Mouse (Mus musculus) midbrain, embryonic 12.5 days (tissue): Measurements from ENCODE around the gene Gstt2. TPM values are rescaled to one million over a fixed set of nuclear protein-coding genes. Genes with fewer than 3 reads are reported as not detected.
"Not testable (repeated sequence)": the region's sequence is repeated elsewhere in the genome, so short reads cannot be mapped to it uniquely, and the experiment has no call there.

Experiments
- ATAC-seq: fragments of 200-750 bp; cut with Nextera tagmentation; 2 replicates; pipeline ENCODE4 v1.8.0; 2017; ENCODE audit warnings: low read depth, moderate TSS enrichment, moderate library complexity; ENCODE audit not compliant: low FRiP score
- H3K27ac ChIP-seq: fragments of 300-500 bp; sonication (generic); replicated peaks from 2 replicates; pipeline ENCODE4 v1.5.1; 2016; ENCODE audit warnings: mild to moderate bottlenecking
- H3K27me3 ChIP-seq: fragments of 300-500 bp; sonication (generic); 2 replicates; pipeline ENCODE4 v1.6.1; 2016; ENCODE audit warnings: mild to moderate bottlenecking
- H3K36me3 ChIP-seq: fragments of 300-500 bp; sonication (generic); 2 replicates; pipeline ENCODE4 v1.6.1; 2016
- H3K4me1 ChIP-seq: fragments of 300-500 bp; sonication (generic); 2 replicates; pipeline ENCODE4 v1.6.1; 2016
- H3K4me2 ChIP-seq: fragments of 300-500 bp; sonication (generic); replicated peaks from 2 replicates; pipeline ENCODE4 v1.6.1; 2016; ENCODE audit warnings: mild to moderate bottlenecking, moderate library complexity
- H3K4me3 ChIP-seq: fragments of 300-500 bp; sonication (generic); 2 replicates; pipeline ENCODE4 v1.5.1; 2016; ENCODE audit warnings: mild to moderate bottlenecking
- H3K9ac ChIP-seq: fragments of 300-500 bp; sonication (generic); replicated peaks from 2 replicates; pipeline ENCODE4 v1.6.1; 2016; ENCODE audit warnings: mild to moderate bottlenecking, moderate library complexity
- H3K9me3 ChIP-seq: fragments of 300-500 bp; sonication (generic); 2 replicates; pipeline ENCODE4 v1.6.1; 2016; ENCODE audit warnings: mild to moderate bottlenecking
- WGBS: fragments of 180-500 bp; shearing (Covaris S2); methylation state at CpG from one replicate; pipeline ENCODE4 v1.1.7; 2016; 5-methylcytosine and 5-hydroxymethylcytosine counted together
- polyA plus RNA-seq: library from polyadenylated mRNA; unstranded; fragments of >200 nt; fragmentation: Nextera tagmentation; extraction: Ambion mirVana; gene quantifications from 2 replicates; pipeline ENCODE4 v1.2.1, GENCODE M21; 2016

Gstt2 gene
- polyA plus RNA-seq, 1 experiment from 2014 or later: 7.9 TPM

DNA sequence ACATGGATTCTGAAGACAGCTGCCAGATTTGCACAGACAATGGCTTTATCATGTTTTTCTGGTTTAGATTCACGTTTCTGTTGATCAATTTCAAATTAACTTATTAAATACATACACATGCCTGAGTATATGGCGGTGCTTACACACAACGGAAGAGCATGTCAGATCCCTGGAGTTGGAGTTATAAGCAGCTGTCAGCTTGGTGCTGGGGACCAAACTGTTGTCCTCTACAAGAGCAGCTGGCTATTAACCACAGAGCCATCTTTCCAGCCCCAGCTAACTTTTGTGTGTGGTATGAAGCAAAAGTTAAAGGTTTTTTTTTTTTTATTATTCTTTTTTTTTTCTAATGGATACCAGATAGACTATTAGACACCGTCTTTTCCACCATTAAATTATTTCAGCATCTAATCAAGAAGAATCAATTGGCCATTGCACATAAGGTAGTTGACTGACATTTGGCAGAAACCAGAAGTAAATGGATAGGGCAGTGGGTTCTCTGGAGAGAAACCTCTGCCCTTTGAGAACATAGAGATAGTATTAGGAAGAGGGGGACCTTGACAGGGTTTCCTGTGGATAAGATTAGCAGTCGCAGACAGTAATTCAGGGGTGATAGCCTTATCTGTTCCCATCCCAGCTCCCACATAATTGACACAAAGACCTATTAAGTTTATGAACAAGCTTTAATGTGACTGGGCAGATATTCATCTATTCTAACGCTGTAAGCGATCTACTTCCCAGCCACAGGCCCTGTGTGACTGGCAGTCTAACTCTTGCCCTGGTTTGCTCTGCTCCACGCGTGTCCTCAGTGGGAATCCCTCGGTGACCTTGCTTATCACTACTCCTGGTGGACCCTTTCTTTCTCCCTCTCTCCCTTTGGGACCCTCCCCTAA lies 35.0 kb upstream of the Gstt2 start:
- 38% methylated on average over 10 of the region's 10 CpGs for WGBS

DNA sequence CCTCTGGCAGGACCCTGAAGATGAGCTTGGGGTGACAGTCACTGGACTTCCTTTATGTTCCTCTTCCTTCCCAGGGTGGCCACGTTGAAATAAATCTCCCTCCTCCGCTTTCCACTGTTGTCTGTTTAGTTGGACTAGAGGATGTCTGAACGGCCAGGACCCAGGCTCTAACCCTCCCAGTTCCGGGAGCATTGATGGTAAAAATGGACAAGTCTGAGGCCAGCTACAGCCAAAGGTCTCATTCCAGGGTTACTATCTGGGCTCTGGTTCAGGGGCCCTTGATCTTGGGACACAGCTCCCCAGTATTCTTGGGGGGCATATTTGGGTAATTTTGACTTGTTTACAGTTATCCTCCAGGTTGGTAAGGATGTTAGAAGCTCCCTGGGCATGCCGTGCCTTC lies 24.4 kb upstream of the Gstt2 start:
- ATAC-seq: no peak
- no peak overlapping the region for H3K4me2 ChIP-seq
- H3K9ac ChIP-seq: no peak overlapping the region
- H3K4me1 ChIP-seq: peaks cover 29% of the 10 kb centered on the region
- H3K36me3 ChIP-seq: peaks cover 18% of the 10 kb centered on the region
- no peak overlapping the region for H3K4me3 ChIP-seq
- WGBS: 49% methylated on average over 5 of the region's 5 CpGs
- no peak overlapping the region for H3K27ac ChIP-seq
- H3K27me3 ChIP-seq: no peaks in the 10 kb centered on the region
- no peaks in the 10 kb centered on the region for H3K9me3 ChIP-seq

More for the DNA sequence above, 35.0 kb upstream of the Gstt2 start:
- Histone ChIP-seq H3K27ac (peak overlapping the region; percentile 81), H3K27me3 (no peaks in the 10 kb centered on the region), H3K36me3 (no peaks in the 10 kb centered on the region), H3K9ac (no peak overlapping the region), H3K9me3 (no peaks in the 10 kb centered on the region), H3K4me3 (peak overlapping the region; percentile 25), H3K4me1 (peaks cover 15% of the 10 kb centered on the region), H3K4me2 (peak overlapping the region; percentile 55)
- ATAC-seq: peak; percentile 5; the same call in 1 of the 2 replicates

DNA sequence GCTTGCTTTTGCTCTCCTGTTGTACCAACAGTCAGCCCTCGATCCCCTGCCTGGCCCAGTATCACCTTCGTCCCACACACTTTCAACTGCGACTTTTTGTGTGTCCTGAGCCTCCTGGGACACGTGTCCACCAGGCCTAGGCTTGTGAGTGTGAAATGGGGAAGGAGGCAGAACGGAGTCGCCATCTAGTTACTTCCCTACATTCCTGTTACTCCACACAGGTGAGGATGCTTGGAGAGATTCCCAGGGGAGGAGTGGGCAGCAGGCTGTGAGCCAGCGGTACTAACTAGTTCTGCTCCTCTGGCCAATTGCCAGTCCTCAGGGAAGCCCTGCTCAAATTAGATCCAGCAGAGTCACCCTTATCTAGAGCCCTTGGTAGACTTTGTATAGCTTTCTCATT lies 23.5 kb upstream of the Gstt2 start:
- H3K4me2 ChIP-seq: peak overlapping the region; percentile 57
- ATAC-seq: no peak
- H3K9me3 ChIP-seq: no peaks in the 10 kb centered on the region
- H3K27me3 ChIP-seq: no peaks in the 10 kb centered on the region
- H3K4me3 ChIP-seq: no peak overlapping the region
- H3K27ac ChIP-seq: peak overlapping the region; percentile 11; the same call in 1 of the 2 replicates
- peaks cover 18% of the 10 kb centered on the region for H3K36me3 ChIP-seq
- H3K9ac ChIP-seq: no peak overlapping the region; the same call in 1 of the 2 replicates
- 23% methylated on average over 7 of the region's 7 CpGs for WGBS
- peaks cover 29% of the 10 kb centered on the region for H3K4me1 ChIP-seq

DNA sequence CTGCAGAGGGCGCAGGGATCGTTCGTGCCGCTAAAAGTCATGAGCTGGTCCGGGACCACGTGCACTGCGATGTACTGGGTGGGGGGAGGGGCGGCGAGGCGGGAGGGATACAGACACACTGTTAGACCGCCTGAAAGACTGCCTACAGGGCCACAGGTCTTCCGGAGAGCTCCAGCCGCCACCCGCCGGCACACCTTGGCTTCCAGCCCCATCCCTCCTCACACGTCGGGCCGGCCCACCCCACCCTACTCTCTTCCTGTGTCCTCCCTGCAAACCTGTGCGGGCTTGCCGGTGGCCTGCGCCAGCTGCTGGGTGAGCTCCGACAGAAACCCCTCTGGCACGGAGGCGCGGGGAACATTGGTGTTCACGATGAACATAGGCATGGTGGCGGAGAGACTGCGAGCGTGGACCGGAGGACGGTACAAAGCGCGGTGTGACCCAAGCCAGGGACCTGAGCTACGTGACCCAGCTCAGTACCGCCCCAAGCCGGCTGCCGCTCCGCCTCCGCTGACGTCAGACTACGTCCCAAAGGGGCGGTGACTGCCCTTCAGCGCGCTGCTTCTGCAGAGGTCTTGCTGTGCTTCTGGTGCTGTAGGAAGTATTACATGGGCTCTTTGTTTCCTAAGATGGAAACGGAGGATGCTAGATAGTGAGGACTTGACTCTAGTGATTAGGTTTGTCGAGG lies 22.7 kb upstream of the Gstt2 start, which contains the start of gene Mif:
Gene Mif (minus strand): TSS at position 455 of the 685 bp plus-strand sequence.
- WGBS: under 1% methylated on average over 46 of the region's 46 CpGs
- Histone ChIP-seq H3K9ac (peak within 1 kb of the TSS; percentile 94), H3K27ac (peak within 1 kb of the TSS; percentile 90), H3K4me1 (peaks cover 29% of the 10 kb centered on the region), H3K36me3 (peaks cover 18% of the 10 kb centered on the region), H3K4me3 (peak within 1 kb of the TSS; percentile 83), H3K4me2 (peak within 1 kb of the TSS; percentile 57)
- H3K9me3 ChIP-seq, H3K27me3 ChIP-seq: not testable (repeated sequence)
- ATAC-seq: peak; percentile 96

DNA sequence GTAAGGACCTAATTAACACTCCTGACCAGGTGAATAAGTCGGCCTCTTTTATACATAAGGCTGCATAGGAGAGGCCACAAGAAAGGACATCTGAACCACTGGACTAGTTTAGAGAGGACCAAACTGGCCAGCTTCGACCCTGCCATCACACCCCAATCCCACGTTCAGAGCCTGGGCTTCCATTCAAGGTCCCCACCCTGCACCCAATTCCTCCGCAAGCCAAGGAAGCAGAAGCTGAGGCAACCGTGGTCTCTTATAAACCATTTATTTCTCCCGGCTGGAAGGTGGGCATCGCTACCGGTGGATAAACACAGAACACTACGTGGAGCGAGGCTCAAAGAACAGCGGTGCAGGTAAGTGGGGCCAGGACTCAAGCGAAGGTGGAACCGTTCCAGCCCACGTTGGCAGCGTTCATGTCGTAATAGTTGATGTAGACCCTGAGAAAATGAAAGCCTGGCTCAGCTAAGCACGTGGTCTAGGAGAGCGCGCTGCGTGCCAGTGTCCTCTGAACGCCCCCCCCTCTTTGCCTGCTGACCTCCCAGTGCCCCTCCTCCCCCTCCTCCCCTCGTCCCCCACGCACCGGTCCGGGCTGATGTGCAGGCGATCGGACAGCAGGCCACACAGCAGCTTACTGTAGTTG lies 22.0 kb upstream of the Gstt2 start:
- Histone ChIP-seq H3K4me3 (peak overlapping the region; percentile 83), H3K9ac (peak overlapping the region; percentile 94), H3K4me2 (peak overlapping the region; percentile 57), H3K4me1 (peaks cover 29% of the 10 kb centered on the region), H3K27ac (peak overlapping the region; percentile 90), H3K27me3 (no peaks in the 10 kb centered on the region), H3K36me3 (peaks cover 18% of the 10 kb centered on the region), H3K9me3 (no peaks in the 10 kb centered on the region)
- WGBS: 2% methylated on average over 27 of the region's 27 CpGs
- ATAC-seq: peak; percentile 69

DNA sequence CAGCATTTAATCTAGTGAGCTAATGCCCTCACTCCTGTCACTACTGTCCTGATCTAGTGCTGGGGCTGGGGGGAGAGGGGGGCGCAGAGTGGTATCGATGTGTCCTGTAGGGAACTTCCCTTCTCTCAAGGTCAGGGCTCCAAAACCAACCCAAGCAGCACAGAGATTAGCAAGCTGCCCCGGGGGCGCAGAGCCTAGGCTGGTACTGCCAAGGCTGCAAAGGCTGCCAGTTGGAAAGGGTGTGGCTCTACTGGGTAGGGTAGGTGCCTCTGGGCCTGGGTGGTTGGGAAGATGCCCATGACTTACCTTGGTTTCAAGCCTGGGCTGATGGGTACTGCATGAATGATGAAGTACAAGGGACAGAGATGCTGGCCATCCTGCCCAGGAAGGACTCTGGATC lies 20.4 kb upstream of the Gstt2 start:
- no peak overlapping the region for H3K4me2 ChIP-seq
- 94% methylated on average over 4 of the region's 4 CpGs for WGBS
- no peak overlapping the region for H3K9ac ChIP-seq
- peaks cover 18% of the 10 kb centered on the region for H3K36me3 ChIP-seq
- H3K4me1 ChIP-seq: peaks cover 29% of the 10 kb centered on the region
- no peaks in the 10 kb centered on the region for H3K9me3 ChIP-seq
- H3K4me3 ChIP-seq: no peak overlapping the region
- ATAC-seq: no peak
- H3K27me3 ChIP-seq: no peaks in the 10 kb centered on the region
- no peak overlapping the region for H3K27ac ChIP-seq

DNA sequence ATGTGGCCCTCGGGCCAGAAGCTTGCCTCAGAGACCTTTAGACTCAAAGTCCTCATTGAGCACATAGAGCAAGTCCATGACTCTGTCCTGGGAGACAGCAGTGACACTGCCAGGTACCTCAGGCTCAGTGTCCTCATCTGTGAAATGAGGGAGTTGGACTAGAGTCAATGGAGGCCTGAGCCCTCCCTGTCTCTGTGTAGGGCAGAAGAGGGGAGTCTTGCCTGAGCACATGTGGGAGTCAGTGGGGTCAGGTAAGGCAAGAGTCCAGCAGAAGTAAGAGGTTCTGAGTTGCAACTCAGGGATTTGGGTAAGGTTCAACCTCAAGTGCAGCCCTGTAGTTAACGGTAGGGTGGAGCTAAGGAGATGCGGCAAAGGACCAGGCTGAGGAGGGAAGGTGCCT lies 19.8 kb upstream of the Gstt2 start:
- H3K9ac ChIP-seq: no peak overlapping the region
- no peaks in the 10 kb centered on the region for H3K9me3 ChIP-seq
- WGBS: 85% methylated on average over 3 of the region's 3 CpGs
- peaks cover 31% of the 10 kb centered on the region for H3K4me1 ChIP-seq
- H3K27ac ChIP-seq: no peak overlapping the region
- no peaks in the 10 kb centered on the region for H3K27me3 ChIP-seq
- ATAC-seq: no peak
- H3K4me2 ChIP-seq: no peak overlapping the region
- no peak overlapping the region for H3K4me3 ChIP-seq
- H3K36me3 ChIP-seq: peaks cover 18% of the 10 kb centered on the region

DNA sequence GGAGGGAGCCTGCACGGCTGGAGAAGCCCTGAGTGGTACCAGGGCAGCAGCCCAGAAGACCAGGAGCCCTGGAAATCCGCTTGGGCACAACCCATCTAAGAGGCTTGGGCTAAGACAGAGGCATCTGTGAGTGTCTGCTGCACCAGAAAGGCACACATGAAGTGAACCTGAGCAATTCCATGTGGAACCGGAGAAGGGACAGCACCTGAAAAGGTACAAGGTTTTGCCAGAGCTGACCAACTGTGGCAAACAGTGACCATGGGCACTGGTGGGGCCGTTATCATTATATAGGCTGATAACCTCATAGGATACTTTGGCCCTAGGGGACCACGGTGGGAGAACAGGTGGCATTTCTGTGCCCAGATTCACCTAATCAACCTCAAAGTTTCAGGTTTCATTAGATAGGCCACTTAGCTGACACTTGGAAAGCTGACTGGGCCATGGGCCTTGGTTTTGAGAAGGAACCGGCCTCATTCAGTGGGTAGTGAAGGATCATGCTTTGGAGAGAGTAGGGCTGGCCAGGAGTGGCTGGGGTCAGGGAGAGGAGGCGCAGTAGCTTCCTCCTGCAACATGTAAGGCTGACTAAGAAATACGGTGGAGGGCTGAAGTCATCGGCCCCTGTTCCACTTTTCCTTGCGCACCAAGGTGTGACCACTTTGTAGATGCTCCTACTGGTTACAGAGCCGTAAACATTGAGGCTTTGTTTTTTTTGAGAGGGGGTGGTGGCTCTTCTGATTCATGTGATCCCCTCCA lies 19.1 kb upstream of the Gstt2 start:
- no peak for ATAC-seq
- H3K9ac ChIP-seq: no peak overlapping the region
- no peaks in the 10 kb centered on the region for H3K9me3 ChIP-seq
- H3K4me2 ChIP-seq: no peak overlapping the region
- peaks cover 34% of the 10 kb centered on the region for H3K4me1 ChIP-seq
- WGBS: 83% methylated on average over 11 of the region's 11 CpGs
- no peak overlapping the region for H3K27ac ChIP-seq
- peaks cover 18% of the 10 kb centered on the region for H3K36me3 ChIP-seq
- no peak overlapping the region for H3K4me3 ChIP-seq
- no peaks in the 10 kb centered on the region for H3K27me3 ChIP-seq

DNA sequence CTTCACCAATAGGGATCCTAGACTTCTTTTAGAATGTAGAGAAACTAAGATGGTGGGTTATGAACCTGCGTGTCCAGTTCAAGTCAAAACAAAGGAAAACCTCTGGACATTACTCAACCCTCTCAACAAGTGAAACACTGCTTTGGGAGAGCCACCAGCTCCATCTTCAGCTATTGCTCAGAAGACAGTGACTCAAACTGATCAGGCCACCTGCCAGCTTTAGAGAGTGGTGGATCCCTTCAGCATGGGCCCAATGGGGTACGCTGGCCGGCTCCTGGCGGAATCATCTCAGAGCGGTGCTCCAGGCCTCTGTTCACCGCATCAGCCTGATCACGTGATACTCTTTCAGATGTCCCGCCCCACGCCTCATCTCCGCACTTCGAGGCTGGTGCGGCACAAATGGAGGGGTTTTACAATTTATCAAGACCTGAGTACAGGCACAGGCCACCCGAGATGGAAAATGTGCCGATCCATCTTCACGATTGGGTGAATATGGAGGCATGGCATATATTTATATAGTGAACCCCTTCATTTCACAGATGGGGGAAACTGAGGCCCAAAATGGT lies 18.3 kb upstream of the Gstt2 start:
- no peak overlapping the region for H3K4me2 ChIP-seq
- no peak overlapping the region for H3K27ac ChIP-seq
- peaks cover 18% of the 10 kb centered on the region for H3K36me3 ChIP-seq
- ATAC-seq: no peak
- H3K4me1 ChIP-seq: peaks cover 31% of the 10 kb centered on the region
- WGBS: 89% methylated on average over 15 of the region's 15 CpGs
- H3K9ac ChIP-seq: no peak overlapping the region
- no peak overlapping the region for H3K4me3 ChIP-seq
- no peaks in the 10 kb centered on the region for H3K27me3 ChIP-seq
- no peaks in the 10 kb centered on the region for H3K9me3 ChIP-seq

DNA sequence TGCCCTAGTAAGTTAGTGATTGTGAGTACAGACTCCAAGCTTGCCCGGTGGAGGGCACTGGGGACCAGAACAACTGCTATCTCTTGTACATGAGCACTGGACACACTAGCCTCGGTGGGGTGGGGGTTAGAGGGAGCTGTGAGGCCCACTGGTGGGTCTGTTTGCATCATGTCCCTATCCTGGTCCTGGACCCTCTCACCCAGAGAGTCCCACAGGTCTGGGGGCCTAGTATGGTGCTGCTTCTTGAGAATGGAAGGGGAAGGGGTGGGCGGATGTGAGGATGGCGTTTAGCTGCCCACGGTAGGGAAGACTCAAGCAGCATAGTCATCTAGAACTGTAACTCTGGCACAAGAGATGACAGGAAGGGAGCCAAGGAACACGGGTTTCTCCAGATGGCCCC lies 17.6 kb upstream of the Gstt2 start:
- H3K27ac ChIP-seq: no peak overlapping the region
- WGBS: 94% methylated on average over 6 of the region's 6 CpGs
- H3K4me3 ChIP-seq: no peak overlapping the region

DNA sequence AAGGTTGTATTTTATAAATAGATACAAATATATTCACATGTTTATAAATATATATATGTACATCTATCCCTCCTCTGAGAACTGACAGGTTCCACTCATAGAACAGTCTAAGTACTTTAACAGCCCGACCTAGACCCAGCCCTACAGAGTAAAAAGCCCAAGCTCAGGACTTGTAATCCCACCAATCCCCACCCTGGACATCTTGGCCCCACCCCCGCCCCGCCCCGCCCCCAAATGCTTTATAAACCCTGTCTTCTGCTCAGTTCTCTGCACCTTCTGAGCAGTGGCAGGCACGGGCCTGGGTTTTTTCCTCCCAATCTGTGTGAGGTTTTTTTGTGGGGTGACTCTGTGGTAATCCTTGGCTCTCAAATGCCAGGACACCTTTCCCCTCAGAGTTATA lies 16.9 kb upstream of the Gstt2 start:
- peaks cover 18% of the 10 kb centered on the region for H3K36me3 ChIP-seq
- ATAC-seq: no peak; the same call in 1 of the 2 replicates
- no peak overlapping the region for H3K4me3 ChIP-seq
- no peaks in the 10 kb centered on the region for H3K27me3 ChIP-seq
- H3K27ac ChIP-seq: no peak overlapping the region
- H3K9ac ChIP-seq: no peak overlapping the region
- 47% methylated on average over 5 of the region's 5 CpGs for WGBS
- H3K4me1 ChIP-seq: peaks cover 31% of the 10 kb centered on the region
- H3K4me2 ChIP-seq: no peak overlapping the region
- no peaks in the 10 kb centered on the region for H3K9me3 ChIP-seq

More for the DNA sequence above, 17.6 kb upstream of the Gstt2 start:
- no peak for ATAC-seq
- Histone ChIP-seq H3K4me1 (peaks cover 28% of the 10 kb centered on the region), H3K36me3 (peaks cover 18% of the 10 kb centered on the region), H3K9me3 (no peaks in the 10 kb centered on the region), H3K9ac (no peak overlapping the region), H3K4me2 (no peak overlapping the region), H3K27me3 (no peaks in the 10 kb centered on the region)
